Mouse (Mus musculus) heart, embryonic 11.5 days (tissue): ENCODE results near the gene Sox5. TPM values are rescaled to one million over a fixed set of nuclear protein-coding genes. Genes with fewer than 3 reads are reported as not detected.

Source experiments
- ATAC-seq: fragments of 200-750 bp; cut with Nextera tagmentation; replicated peaks from 2 replicates; pipeline ENCODE4 v1.8.0; 2017; ENCODE audit warnings: moderate library complexity; ENCODE audit not compliant: insufficient number of reproducible peaks, low FRiP score, low TSS enrichment
- H3K27ac ChIP-seq: fragments of 300-500 bp; sonication (generic); 2 replicates; pipeline ENCODE4 v1.5.1; 2014; ENCODE audit warnings: mild to moderate bottlenecking, low read depth, low read length
- H3K27me3 ChIP-seq: fragments of 300-500 bp; sonication (generic); 2 replicates; pipeline ENCODE4 v1.6.1; 2014; ENCODE audit warnings: mild to moderate bottlenecking, low read length, mixed read lengths; ENCODE audit not compliant: control insufficient read depth, insufficient read depth
- H3K36me3 ChIP-seq: fragments of 300-500 bp; sonication (generic); 2 replicates; pipeline ENCODE4 v1.6.1; 2014; ENCODE audit warnings: mild to moderate bottlenecking, low read length, moderate library complexity, mixed read lengths; ENCODE audit not compliant: control insufficient read depth, insufficient read depth
- H3K4me1 ChIP-seq: fragments of 300-500 bp; sonication (generic); 2 replicates; pipeline ENCODE4 v1.6.1; 2014; ENCODE audit warnings: low read length; ENCODE audit not compliant: control insufficient read depth, insufficient read depth
- H3K4me2 ChIP-seq: fragments of 300-500 bp; sonication (generic); 2 replicates; pipeline ENCODE4 v1.6.1; 2014; ENCODE audit warnings: mild to moderate bottlenecking, moderate library complexity
- H3K4me3 ChIP-seq: fragments of 300-500 bp; sonication (generic); 2 replicates; pipeline ENCODE4 v1.5.1; 2014; ENCODE audit warnings: low read depth, low read length
- H3K9ac ChIP-seq: fragments of 300-500 bp; sonication (generic); 2 replicates; pipeline ENCODE4 v1.6.1; 2014; ENCODE audit warnings: mild to moderate bottlenecking, low read depth, low read length, moderate library complexity
- H3K9me3 ChIP-seq: fragments of 300-500 bp; sonication (generic); replicated peaks from 2 replicates; pipeline ENCODE4 v1.6.1; 2016; ENCODE audit warnings: low read length; ENCODE audit not compliant: control insufficient read depth
- WGBS: fragments of 180-500 bp; shearing (Covaris S2); extraction: QIAGEN DNeasy Blood & Tissue Kit; methylation state at CpG from one replicate; pipeline ENCODE4 v1.1.7; 2014; ENCODE audit not compliant: insufficient replicate concordance; 5-methylcytosine and 5-hydroxymethylcytosine counted together
- polyA plus RNA-seq: library from polyadenylated mRNA; unstranded; fragments of >200 nt; fragmentation: Nextera tagmentation; extraction: Ambion mirVana; gene quantifications from 2 replicates; pipeline ENCODE4 v1.2.1, GENCODE M21; 2014

Sox5 gene
- polyA plus RNA-seq, 1 experiment from 2014 or later: 16.2 TPM

- ATAC-seq: no peak
- no peaks in the 10 kb centered on the region for H3K4me1 ChIP-seq
- 18% methylated on average over 6 of the region's 6 CpGs for WGBS
- no peak overlapping the region for H3K4me3 ChIP-seq
- H3K27ac ChIP-seq: no peak overlapping the region
- no peaks in the 10 kb centered on the region for H3K9me3 ChIP-seq
- no peaks in the 10 kb centered on the region for H3K36me3 ChIP-seq
- H3K27me3 ChIP-seq: no peaks in the 10 kb centered on the region
- H3K9ac ChIP-seq: no peak overlapping the region
- H3K4me2 ChIP-seq: no peak overlapping the region
Measured at GRCm38 (mm10) chr6:144814931-144815364, 33.2 kb upstream of the Sox5 start.

DNA sequence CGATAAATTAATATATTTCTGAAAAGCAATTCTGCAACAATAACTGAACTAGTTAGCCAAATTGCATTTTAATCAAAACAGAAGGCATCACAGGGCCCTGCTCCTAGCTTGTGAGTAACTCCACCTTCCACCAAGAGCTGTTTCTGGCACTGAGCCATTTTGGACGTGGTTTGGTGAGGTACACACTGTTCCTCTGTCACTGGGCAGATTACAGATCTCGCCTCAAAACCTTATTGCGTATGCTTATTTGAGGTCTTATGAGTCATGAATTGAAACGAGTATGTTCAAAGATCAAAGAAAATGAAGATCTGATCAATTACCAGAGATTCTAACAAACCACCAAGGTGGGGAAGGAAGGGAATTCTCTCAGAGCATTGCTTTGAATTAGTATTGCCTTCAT, 22.5 kb upstream of the Sox5 start:
- H3K9me3 ChIP-seq: no peaks in the 10 kb centered on the region; the same call in 1 of the 2 replicates

DNA sequence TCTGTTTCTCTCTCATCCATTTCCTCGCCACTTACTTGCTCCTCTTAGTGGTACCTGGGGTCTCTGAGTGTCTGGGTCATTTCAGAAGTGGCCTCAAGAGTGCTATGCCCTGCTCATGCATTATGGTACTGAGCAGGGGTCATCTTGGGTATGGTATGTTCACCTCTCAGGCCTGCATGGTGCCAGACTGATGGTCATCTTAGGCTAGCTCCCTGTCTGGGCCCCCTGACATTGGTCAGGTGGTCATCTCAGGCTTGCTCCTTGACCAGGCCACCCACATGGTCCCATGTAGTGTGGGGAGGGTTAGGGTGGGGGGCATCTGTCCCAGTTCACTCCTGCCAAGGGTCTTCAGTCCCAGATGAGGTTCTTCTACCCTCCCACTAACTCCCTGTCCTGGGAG, 21.3 kb upstream of the Sox5 start:
- H3K9ac ChIP-seq: no peak overlapping the region
- H3K4me2 ChIP-seq: no peak overlapping the region
- WGBS: 83% methylated on average over 1 of the region's 1 CpGs
- ATAC-seq: no peak
- no peaks in the 10 kb centered on the region for H3K36me3 ChIP-seq
- H3K27ac ChIP-seq: no peak overlapping the region
- no peaks in the 10 kb centered on the region for H3K27me3 ChIP-seq
- H3K9me3 ChIP-seq: no peaks in the 10 kb centered on the region; the same call in 1 of the 2 replicates
- H3K4me3 ChIP-seq: no peak overlapping the region
- H3K4me1 ChIP-seq: no peaks in the 10 kb centered on the region

More for the DNA sequence above, 22.5 kb upstream of the Sox5 start:
- Histone ChIP-seq H3K4me1 (no peaks in the 10 kb centered on the region), H3K4me3 (no peak overlapping the region), H3K36me3 (no peaks in the 10 kb centered on the region), H3K27ac (no peak overlapping the region), H3K9ac (no peak overlapping the region), H3K27me3 (no peaks in the 10 kb centered on the region), H3K4me2 (no peak overlapping the region)
- ATAC-seq: no peak
- 79% methylated on average over 5 of the region's 5 CpGs for WGBS

DNA sequence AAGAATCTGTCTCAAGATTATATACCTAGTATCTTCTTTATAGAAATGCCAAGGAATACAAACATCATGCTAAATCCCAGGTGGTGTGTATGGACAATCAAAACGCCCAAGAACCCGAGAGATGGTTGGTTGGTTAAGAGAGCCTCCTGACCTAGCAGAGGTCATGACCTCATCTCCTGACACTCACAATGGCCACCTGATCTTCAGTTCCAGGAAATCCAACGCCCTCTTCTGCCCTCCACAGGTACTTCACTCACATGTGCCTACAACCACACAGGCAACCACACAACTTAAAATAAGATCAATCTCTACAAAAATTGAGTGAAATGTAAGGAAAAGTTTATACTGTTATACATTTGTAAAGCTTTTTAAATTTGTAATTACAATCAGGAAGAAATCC, 12.6 kb upstream of the Sox5 start:
- H3K4me3 ChIP-seq: no peak overlapping the region
- ATAC-seq: no peak
- H3K36me3 ChIP-seq: no peaks in the 10 kb centered on the region
- H3K27me3 ChIP-seq: no peaks in the 10 kb centered on the region
- no peaks in the 10 kb centered on the region for H3K4me1 ChIP-seq
- no peak overlapping the region for H3K4me2 ChIP-seq
- no peak overlapping the region for H3K27ac ChIP-seq
- no peak overlapping the region for H3K9ac ChIP-seq
- H3K9me3 ChIP-seq: no peaks in the 10 kb centered on the region
- 79% methylated on average over 3 of the region's 3 CpGs for WGBS

GRCm38 (mm10) chr6:144792871-144793270, 11.1 kb upstream of the Sox5 start:
- Histone ChIP-seq H3K4me1 (no peaks in the 10 kb centered on the region), H3K4me2 (no peak overlapping the region), H3K36me3 (no peaks in the 10 kb centered on the region), H3K4me3 (no peak overlapping the region), H3K9ac (no peak overlapping the region), H3K27ac (no peak overlapping the region), H3K27me3 (no peaks in the 10 kb centered on the region), H3K9me3 (no peaks in the 10 kb centered on the region)
- 88% methylated on average over 8 of the region's 8 CpGs for WGBS
- ATAC-seq: no peak

- Histone ChIP-seq H3K4me3 (no peak overlapping the region), H3K9me3 (no peaks in the 10 kb centered on the region), H3K36me3 (no peaks in the 10 kb centered on the region), H3K27me3 (peaks cover 14% of the 10 kb centered on the region), H3K4me1 (peaks cover 3% of the 10 kb centered on the region; the same call in 1 of the 2 replicates), H3K4me2 (peak overlapping the region; percentile 98), H3K9ac (no peak overlapping the region), H3K27ac (no peak overlapping the region)
- ATAC-seq: no peak
Measured at GRCm38 (mm10) chr6:144783295-144783694, 1.5 kb upstream of the Sox5 start.

- H3K36me3 ChIP-seq: no peaks in the 10 kb centered on the region
- H3K9me3 ChIP-seq: no peaks in the 10 kb centered on the region
- H3K27me3 ChIP-seq: peaks cover 18% of the 10 kb centered on the region
- peak overlapping the region; percentile 98 for H3K4me2 ChIP-seq
- peak overlapping the region; percentile 79 for H3K4me3 ChIP-seq
- no peak overlapping the region for H3K27ac ChIP-seq
- 3% methylated on average over 12 of the region's 12 CpGs for WGBS
- peaks cover 3% of the 10 kb centered on the region; the same call in 1 of the 2 replicates for H3K4me1 ChIP-seq
- no peak for ATAC-seq
- no peak overlapping the region for H3K9ac ChIP-seq
Measured at GRCm38 (mm10) chr6:144782866-144783265, 1.1 kb upstream of the Sox5 start.

GRCm38 (mm10) chr6:144782031-144782857, 467 bp upstream of the Sox5 start:
- Histone ChIP-seq H3K9me3 (no peaks in the 10 kb centered on the region), H3K36me3 (no peaks in the 10 kb centered on the region), H3K4me3 (peak overlapping the region; percentile 79), H3K4me1 (peaks cover 3% of the 10 kb centered on the region; the same call in 1 of the 2 replicates), H3K9ac (peak overlapping the region; percentile 78), H3K4me2 (peak overlapping the region; percentile 98), H3K27ac (no peak overlapping the region), H3K27me3 (peaks cover 24% of the 10 kb centered on the region)
- WGBS: under 1% methylated on average over 43 of the region's 55 CpGs
- no peak for ATAC-seq
